Mouse (Mus musculus) lung, embryonic 16.5 days (tissue): ENCODE measurements at regions not wholly inside any gene's neighbourhood (a gene's known extent, or its start where the extent isn't known, plus 50 kb on each side); places are given as distances from the start of the nearest gene placed in this dataset.

Experiments
- ATAC-seq: fragments of 200-750 bp; cut with Nextera tagmentation; 2 replicates; pipeline ENCODE4 v1.8.0; 2017; ENCODE audit warnings: low read depth, mild to moderate bottlenecking, moderate library complexity
- H3K27ac ChIP-seq: fragments of 300-500 bp; sonication (generic); 2 replicates; pipeline ENCODE4 v1.5.1; 2014; ENCODE audit warnings: mild to moderate bottlenecking, control low read depth, low read length
- H3K27me3 ChIP-seq: fragments of 300-500 bp; sonication (generic); 2 replicates; pipeline ENCODE4 v1.6.1; 2014; ENCODE audit warnings: low read depth, low read length, mixed read lengths; ENCODE audit not compliant: control insufficient read depth, insufficient read depth
- H3K36me3 ChIP-seq: fragments of 300-500 bp; sonication (generic); 2 replicates; pipeline ENCODE4 v1.6.1; 2014; ENCODE audit warnings: low read length; ENCODE audit not compliant: control insufficient read depth, insufficient read depth
- H3K4me1 ChIP-seq: fragments of 300-500 bp; sonication (generic); replicated peaks from 2 replicates; pipeline ENCODE4 v1.6.1; 2014; ENCODE audit warnings: low read length, mixed read lengths; ENCODE audit not compliant: control insufficient read depth, insufficient read depth
- H3K4me2 ChIP-seq: fragments of 300-500 bp; sonication (generic); 2 replicates; pipeline ENCODE4 v1.6.1; 2014; ENCODE audit warnings: low read depth, low read length, control low read depth
- H3K4me3 ChIP-seq: fragments of 300-500 bp; sonication (generic); 2 replicates; pipeline ENCODE4 v1.5.1; 2014; ENCODE audit warnings: mild to moderate bottlenecking, low read length, control low read depth
- H3K9ac ChIP-seq: fragments of 300-500 bp; sonication (generic); 2 replicates; pipeline ENCODE4 v1.6.1; 2014; ENCODE audit warnings: low read length, control low read depth
- H3K9me3 ChIP-seq: fragments of 300-500 bp; sonication (generic); 2 replicates; pipeline ENCODE4 v1.6.1; 2016; ENCODE audit warnings: low read length; ENCODE audit not compliant: control insufficient read depth
- WGBS: fragments of 180-500 bp; shearing (Covaris S2); extraction: QIAGEN DNeasy Blood & Tissue Kit; methylation state at CpG from one replicate; pipeline ENCODE4 v1.1.7; 2014; 5-methylcytosine and 5-hydroxymethylcytosine counted together

DNA sequence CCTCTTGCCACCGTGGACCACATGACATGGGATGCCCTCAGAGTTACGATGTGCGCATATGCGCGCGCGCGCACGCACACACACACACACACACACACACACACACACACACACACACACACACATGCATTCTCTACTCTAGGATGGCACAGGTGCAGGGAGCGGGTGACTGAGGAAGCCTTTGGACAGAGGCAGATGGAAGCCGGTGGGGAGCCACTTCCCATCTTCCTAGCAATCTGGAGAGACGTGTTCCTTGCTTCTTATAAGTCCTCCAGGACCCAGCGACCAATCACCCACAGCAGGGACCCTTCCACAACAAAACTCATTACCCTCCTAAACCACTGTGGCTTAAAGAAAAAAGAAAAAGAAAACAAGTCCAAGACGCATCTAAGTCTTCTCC lies 138.6 kb upstream of the Igsf21 start:
- Histone ChIP-seq H3K4me3 (no peak overlapping the region), H3K4me2 (no peak overlapping the region), H3K27ac (no peak overlapping the region), H3K9ac (no peak overlapping the region), H3K4me1 (no peaks in the 10 kb centered on the region), H3K27me3 (no peaks in the 10 kb centered on the region), H3K9me3 (peaks cover 2% of the 10 kb centered on the region; the same call in 1 of the 2 replicates), H3K36me3 (no peaks in the 10 kb centered on the region)
- ATAC-seq: no peak
- 88% methylated on average over 14 of the region's 14 CpGs for whole genome bisulfite sequencing

DNA sequence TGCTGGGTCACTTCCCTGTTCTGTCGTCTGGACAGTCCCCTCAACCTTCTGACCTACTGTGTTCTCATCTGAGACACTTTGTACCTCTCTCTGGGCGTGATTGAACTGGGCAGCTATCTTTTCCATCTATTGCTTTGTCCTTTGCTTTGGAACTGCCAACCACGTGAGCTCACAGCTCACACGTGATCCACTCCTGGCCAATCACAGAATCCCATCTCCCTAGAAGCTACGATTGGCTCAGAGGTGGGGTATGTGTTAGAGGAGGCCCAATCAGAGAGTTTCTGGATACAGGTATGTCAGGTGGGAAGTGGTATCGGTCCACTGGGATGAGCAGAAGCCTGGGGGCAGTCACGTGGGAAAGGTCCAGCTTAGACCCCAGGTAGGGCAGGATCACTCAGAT lies 137.0 kb upstream of the Igsf21 start:
- no peaks in the 10 kb centered on the region for H3K4me1 ChIP-seq
- H3K27me3 ChIP-seq: no peaks in the 10 kb centered on the region
- no peak for ATAC-seq
- H3K27ac ChIP-seq: no peak overlapping the region
- peaks cover 2% of the 10 kb centered on the region; the same call in 1 of the 2 replicates for H3K9me3 ChIP-seq
- H3K36me3 ChIP-seq: no peaks in the 10 kb centered on the region
- WGBS: 64% methylated on average over 7 of the region's 7 CpGs
- no peak overlapping the region for H3K4me3 ChIP-seq
- H3K9ac ChIP-seq: no peak overlapping the region
- no peak overlapping the region for H3K4me2 ChIP-seq

DNA sequence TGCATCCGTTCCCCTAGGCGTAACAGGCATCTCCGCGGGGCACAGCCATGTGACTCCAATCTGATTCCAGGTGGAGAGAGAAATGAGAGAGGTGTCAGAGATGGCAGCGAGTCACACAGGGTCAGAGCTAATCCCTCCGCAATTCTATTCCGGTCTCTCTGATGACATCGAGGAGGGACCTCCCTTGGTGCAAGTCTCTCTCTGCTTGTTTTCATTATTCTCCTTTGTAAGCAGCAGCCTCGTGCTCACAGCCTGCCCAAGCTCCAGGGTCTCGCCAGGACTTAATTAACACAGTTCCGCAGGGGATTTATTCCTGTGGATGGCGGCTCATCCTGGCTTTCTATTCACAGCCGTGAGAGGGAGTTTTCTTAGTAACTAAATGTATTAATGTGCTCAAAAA lies 134.1 kb upstream of the Igsf21 start:
- H3K9me3 ChIP-seq: peaks cover 2% of the 10 kb centered on the region; the same call in 1 of the 2 replicates
- no peaks in the 10 kb centered on the region for H3K27me3 ChIP-seq
- H3K4me1 ChIP-seq: no peaks in the 10 kb centered on the region
- 21% methylated on average over 13 of the region's 13 CpGs for WGBS
- H3K4me3 ChIP-seq: no peak overlapping the region
- no peaks in the 10 kb centered on the region for H3K36me3 ChIP-seq
- H3K27ac ChIP-seq: no peak overlapping the region
- no peak overlapping the region for H3K9ac ChIP-seq
- no peak for ATAC-seq
- no peak overlapping the region for H3K4me2 ChIP-seq

DNA sequence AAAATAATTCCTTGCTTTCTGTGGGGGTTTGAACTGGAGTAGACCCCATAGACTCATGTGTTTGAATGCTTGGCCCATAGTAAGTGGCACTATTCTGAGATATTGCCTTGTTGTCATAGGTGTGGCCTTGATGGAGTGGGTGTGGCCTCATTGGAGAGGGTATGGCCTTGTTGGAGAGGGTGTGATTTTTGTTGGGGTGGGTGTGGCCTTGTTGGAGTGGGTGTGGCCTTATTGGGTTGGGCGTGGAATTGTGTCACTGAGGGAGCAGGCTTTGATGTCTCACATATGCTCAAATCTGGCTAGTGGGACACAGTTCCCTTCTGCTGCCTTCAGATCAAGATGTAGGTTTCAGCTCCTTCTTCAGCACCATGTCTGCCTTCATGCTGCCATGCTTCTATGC lies 131.4 kb upstream of the Igsf21 start:
- Histone ChIP-seq H3K36me3 (no peaks in the 10 kb centered on the region), H3K9me3 (peaks cover 2% of the 10 kb centered on the region; the same call in 1 of the 2 replicates), H3K27ac (no peak overlapping the region), H3K4me1 (no peaks in the 10 kb centered on the region), H3K4me2 (no peak overlapping the region), H3K9ac (no peak overlapping the region), H3K27me3 (no peaks in the 10 kb centered on the region), H3K4me3 (no peak overlapping the region)
- 80% methylated on average over 1 of the region's 1 CpGs for WGBS
- ATAC-seq: no peak

DNA sequence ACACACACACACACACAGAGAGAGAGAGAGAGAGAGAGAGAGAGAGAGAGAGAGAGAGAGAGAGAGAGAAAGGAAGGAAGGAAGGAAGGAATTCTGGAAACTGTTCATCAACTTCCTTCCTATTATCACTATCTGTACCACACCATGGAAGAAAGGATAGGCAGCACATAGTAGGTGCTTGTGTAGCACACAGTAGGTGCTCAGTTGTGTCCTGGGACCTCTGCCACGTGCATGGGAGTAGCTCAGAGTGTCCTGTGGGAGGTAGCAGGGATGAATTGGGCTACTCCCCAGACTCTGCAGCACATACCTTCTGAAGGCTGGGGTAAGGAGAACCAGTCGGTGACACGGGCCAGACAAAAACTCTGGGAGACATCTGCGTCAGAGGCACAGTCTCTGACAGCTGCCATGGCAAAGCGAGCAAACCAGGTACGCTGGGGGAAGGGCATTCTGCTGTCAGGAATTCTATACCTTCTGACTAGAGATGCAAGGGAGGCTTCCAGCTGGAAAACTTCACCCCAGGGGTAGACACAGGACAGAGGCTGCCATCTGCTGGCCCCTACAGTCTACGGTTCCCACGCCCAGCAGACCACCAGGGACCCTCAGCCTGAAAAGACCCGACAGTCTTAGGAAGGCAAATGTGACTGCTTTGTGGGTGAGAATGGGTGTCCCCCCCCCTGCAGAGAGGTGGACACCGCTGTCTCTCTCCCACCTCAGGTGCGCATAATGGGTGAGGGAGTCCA lies 126.2 kb upstream of the Igsf21 start:
- Histone ChIP-seq H3K27me3 (no peaks in the 10 kb centered on the region), H3K9me3 (no peaks in the 10 kb centered on the region), H3K4me3 (no peak overlapping the region), H3K36me3 (no peaks in the 10 kb centered on the region), H3K27ac (no peak overlapping the region), H3K4me1 (no peaks in the 10 kb centered on the region), H3K9ac (no peak overlapping the region), H3K4me2 (no peak overlapping the region)
- WGBS: 31% methylated on average over 11 of the region's 11 CpGs
- ATAC-seq: no peak

DNA sequence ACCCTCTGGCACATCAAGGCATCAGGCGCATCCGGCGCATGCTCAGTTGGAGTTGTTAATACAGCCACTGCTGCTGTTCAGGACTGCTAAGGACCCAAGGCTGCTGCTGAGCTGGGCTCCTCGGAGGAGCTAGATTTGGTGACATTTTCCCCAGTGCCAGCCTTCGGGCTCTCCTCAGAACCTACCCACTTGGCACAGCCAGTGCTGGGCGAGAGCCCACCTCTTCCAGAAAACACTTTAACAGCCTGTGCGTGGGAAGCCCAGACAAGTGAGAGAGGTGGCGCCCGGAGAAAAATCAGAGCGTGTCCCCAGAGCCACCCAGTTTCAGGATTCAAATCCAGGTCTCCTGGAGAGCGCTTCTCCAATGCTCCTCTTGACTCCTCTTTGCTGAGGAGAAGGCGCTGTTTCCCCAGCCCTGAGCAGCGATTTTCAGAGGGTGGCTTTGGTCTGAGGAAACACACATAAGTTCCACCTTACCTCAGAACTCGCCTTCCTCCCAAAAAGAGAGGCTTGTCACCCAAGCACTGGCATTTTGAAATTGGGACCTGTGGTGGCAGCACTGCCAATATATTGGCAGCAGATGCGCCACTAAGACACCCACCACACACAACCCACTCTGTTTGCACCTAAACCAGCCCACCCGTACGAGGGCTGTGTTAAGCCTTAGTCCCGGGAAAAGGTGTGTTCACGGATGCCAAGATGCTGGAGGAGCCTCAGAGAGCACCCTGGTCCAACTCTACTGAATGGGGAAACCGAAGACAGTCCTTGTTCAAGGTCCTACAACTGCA lies 125.0 kb upstream of the Igsf21 start:
- Histone ChIP-seq H3K9ac (no peak overlapping the region), H3K4me1 (no peaks in the 10 kb centered on the region), H3K27ac (no peak overlapping the region), H3K36me3 (no peaks in the 10 kb centered on the region), H3K27me3 (no peaks in the 10 kb centered on the region), H3K4me3 (no peak overlapping the region), H3K9me3 (no peaks in the 10 kb centered on the region), H3K4me2 (no peak overlapping the region)
- no peak for ATAC-seq
- WGBS: 80% methylated on average over 20 of the region's 20 CpGs

DNA sequence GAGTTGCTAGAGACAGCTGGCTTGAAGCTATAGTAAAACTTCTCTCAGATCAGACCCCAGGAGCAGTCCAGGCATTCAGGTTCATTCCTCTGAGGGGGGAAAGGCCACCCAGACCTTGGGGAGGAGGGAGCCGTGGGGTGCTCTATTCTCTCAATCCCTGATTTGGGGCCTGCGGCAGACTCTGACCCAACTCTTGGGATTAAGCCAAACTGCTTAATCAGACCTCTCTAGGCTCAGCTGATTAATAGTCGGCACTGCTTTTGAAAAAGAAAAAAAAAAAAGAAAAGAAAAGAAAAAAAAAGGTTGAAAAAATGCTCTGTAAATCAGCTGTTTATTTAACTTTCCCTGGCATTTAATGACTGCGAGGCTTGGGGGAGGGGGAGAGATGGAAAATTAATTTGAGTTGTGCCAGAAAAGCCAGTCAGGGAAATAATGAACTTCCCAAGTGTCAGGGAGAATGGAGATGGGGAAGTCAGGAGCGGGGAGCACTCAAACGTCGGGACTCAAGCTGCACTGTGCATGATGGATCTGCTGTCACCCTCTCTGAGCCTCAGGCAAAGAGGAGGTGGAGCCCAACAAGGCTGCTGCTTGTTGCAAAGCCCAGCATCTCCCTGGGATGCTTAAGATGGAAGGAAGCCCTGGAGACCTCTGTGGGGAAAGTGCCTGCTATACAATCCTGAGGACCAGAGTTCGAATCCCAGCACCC lies 120.5 kb upstream of the Igsf21 start:
- no peaks in the 10 kb centered on the region for H3K9me3 ChIP-seq
- H3K4me2 ChIP-seq: no peak overlapping the region
- H3K36me3 ChIP-seq: no peaks in the 10 kb centered on the region
- no peak overlapping the region for H3K27ac ChIP-seq
- no peaks in the 10 kb centered on the region for H3K27me3 ChIP-seq
- H3K4me3 ChIP-seq: no peak overlapping the region
- H3K9ac ChIP-seq: no peak overlapping the region
- no peak for ATAC-seq
- WGBS: 32% methylated on average over 8 of the region's 8 CpGs
- no peaks in the 10 kb centered on the region for H3K4me1 ChIP-seq

DNA sequence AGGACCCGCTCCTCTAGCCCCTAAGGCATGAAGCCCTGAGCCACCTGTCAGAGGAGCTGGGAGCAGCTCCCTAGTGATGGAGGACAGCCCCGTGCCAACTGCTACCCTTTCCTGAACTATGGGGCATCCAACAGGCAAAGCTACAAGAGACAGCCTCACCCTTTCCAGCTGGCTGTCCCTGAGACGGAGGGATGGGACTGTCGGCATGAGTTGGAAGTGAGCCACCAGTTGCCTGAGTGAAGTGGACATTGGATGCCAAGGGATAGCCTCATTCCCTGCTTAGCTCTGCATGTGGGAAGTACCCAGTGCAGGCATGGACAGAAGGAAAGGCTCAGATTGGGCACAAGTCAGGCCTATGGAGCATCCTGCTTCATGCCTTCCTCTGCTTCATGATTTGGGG lies 112.3 kb upstream of the Igsf21 start:
- no peak overlapping the region for H3K4me3 ChIP-seq
- H3K4me2 ChIP-seq: no peak overlapping the region
- 93% methylated on average over 4 of the region's 4 CpGs for WGBS
- no peak for ATAC-seq
- H3K9me3 ChIP-seq: no peaks in the 10 kb centered on the region
- no peaks in the 10 kb centered on the region for H3K36me3 ChIP-seq
- H3K9ac ChIP-seq: no peak overlapping the region
- no peak overlapping the region for H3K27ac ChIP-seq
- no peaks in the 10 kb centered on the region for H3K27me3 ChIP-seq
- no peaks in the 10 kb centered on the region for H3K4me1 ChIP-seq

DNA sequence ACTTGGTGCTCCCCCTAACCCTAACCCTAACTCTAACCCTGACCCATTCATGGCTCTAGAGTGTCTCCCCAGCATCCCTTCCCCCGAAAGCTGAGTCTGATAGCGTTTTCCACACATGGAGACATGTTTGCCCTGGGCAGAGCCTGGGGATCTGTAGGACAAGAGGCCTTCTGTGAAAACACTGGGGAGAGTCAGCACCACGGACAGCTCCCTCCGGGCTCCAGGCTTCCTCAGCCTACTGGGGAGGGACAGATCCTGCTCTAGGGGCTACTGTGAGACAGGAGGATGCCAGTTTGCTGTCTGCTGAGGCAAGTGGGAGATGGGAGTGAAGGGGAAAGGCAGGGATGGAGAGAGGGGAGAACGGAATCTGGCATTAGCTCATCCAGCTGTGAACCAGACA lies 111.5 kb upstream of the Igsf21 start:
- H3K9me3 ChIP-seq: no peaks in the 10 kb centered on the region
- H3K27ac ChIP-seq: no peak overlapping the region
- H3K27me3 ChIP-seq: no peaks in the 10 kb centered on the region
- H3K36me3 ChIP-seq: no peaks in the 10 kb centered on the region
- 8% methylated on average over 5 of the region's 5 CpGs for WGBS
- no peak for ATAC-seq
- H3K4me2 ChIP-seq: no peak overlapping the region
- no peaks in the 10 kb centered on the region for H3K4me1 ChIP-seq
- H3K4me3 ChIP-seq: no peak overlapping the region
- no peak overlapping the region for H3K9ac ChIP-seq
